Mouse (Mus musculus) C2C12 (cell line): ENCODE results near the gene Sptb. TPM values are rescaled to one million over a fixed set of nuclear protein-coding genes. Genes with fewer than 3 reads are reported as not detected.

Source experiments
- H3K27me3 ChIP-seq: one replicate; pipeline ENCODE4 v1.6.1; 2011; ENCODE audit not compliant: control insufficient read depth, insufficient read depth, insufficient read length
- H3K36me3 ChIP-seq: one replicate; pipeline ENCODE4 v1.6.1; 2011; ENCODE audit not compliant: control insufficient read depth, insufficient read depth
- H3K4me3 ChIP-seq: one replicate; pipeline ENCODE4 v1.5.1; 2011; ENCODE audit warnings: mild to moderate bottlenecking, control low read depth; ENCODE audit not compliant: poor library complexity, insufficient read depth, severe bottlenecking
- H3K79me2 ChIP-seq: one replicate; pipeline ENCODE4 v1.6.1; 2011; ENCODE audit not compliant: control insufficient read depth, insufficient read depth
- H3K79me3 ChIP-seq: one replicate; pipeline ENCODE4 v1.6.1; 2011; ENCODE audit warnings: low read depth, control low read depth
- H3ac ChIP-seq: one replicate; pipeline ENCODE3; 2011; ENCODE audit warnings: low read depth; ENCODE audit not compliant: control insufficient read depth, insufficient read length
- CEBPB ChIP-seq: IDR thresholded peaks from one replicate; pipeline ENCODE4 v1.6.1; 2011; ENCODE audit warnings: low read depth, mild to moderate bottlenecking, control low read depth, moderate library complexity
- CTCF ChIP-seq: IDR thresholded peaks from one replicate; pipeline ENCODE4 v1.5.1; 2011; ENCODE audit not compliant: control insufficient read depth, insufficient read depth, insufficient read length
- FOSL1 ChIP-seq: IDR thresholded peaks from one replicate; pipeline ENCODE4 v1.8.0; 2011; ENCODE audit warnings: mild to moderate bottlenecking, low read length; ENCODE audit not compliant: poor library complexity, insufficient read depth, severe bottlenecking
- MAX ChIP-seq: IDR thresholded peaks from one replicate; pipeline ENCODE4 v1.6.1; 2011; ENCODE audit warnings: mild to moderate bottlenecking, control low read depth
- MYOD1 ChIP-seq: IDR thresholded peaks from one replicate; pipeline ENCODE4 v1.6.1; 2011; ENCODE audit warnings: low read depth; ENCODE audit not compliant: control insufficient read depth, insufficient read length
- MYOG ChIP-seq: IDR thresholded peaks from one replicate; pipeline ENCODE4 v1.6.1; 2011; ENCODE audit not compliant: control insufficient read depth, insufficient read length; ENCODE audit errors: extremely low read depth
- USF1 ChIP-seq: IDR thresholded peaks from one replicate; pipeline ENCODE4 v1.6.1; 2011; ENCODE audit warnings: low read depth, mild to moderate bottlenecking, control low read depth, moderate library complexity
- polyA plus RNA-seq: library from polyadenylated mRNA; unstranded; fragments of >200 nt; fragmentation: generic; extraction: Trizol; gene quantifications from one replicate; pipeline ENCODE4 v1.2.1, GENCODE M21; 2012; ENCODE audit warnings: missing spikeins

Gene Sptb
- polyA plus RNA-seq, 1 experiment: 0.15 TPM

DNA sequence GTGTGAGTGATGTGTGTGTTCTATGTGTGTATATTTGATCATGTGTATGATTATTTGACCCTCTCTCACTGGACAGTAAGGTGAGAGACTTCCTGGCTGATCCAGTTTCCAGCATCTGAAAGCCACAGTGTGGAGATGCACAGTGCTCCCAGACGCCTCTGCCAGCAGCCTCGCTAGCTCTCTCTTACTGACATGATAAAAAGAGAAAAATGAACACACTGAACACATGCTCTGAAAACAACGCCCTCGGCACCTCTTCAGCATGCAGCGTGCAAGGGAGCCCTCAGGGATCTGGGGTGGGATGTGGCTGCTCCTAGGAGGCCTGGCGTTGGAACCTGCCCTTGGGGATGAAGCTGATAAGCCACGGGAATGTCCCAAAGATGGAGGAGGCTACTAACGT lies 66.7 kb downstream of the Sptb start:
- no peak for TF ChIP-seq CEBPB
- no peak for TF ChIP-seq CTCF
- TF ChIP-seq MYOG: no peak
- TF ChIP-seq MAX: no peak
- TF ChIP-seq MYOD1: no peak
- TF ChIP-seq FOSL1: no peak
- TF ChIP-seq USF1: no peak
- H3ac ChIP-seq: no peak overlapping the region
- no peaks in the 10 kb centered on the region for H3K79me3 ChIP-seq
- no peaks in the 10 kb centered on the region for H3K36me3 ChIP-seq
- no peaks in the 10 kb centered on the region for H3K79me2 ChIP-seq
- H3K4me3 ChIP-seq: no peak overlapping the region
- peaks cover 15% of the 10 kb centered on the region for H3K27me3 ChIP-seq

GRCm38 (mm10) chr12:76642616-76643015 lies 67.7 kb downstream of the Sptb start:
- Histone ChIP-seq H3K79me3 (no peaks in the 10 kb centered on the region), H3K36me3 (no peaks in the 10 kb centered on the region), H3K27me3 (peaks cover 16% of the 10 kb centered on the region), H3K79me2 (no peaks in the 10 kb centered on the region), H3K4me3 (no peak overlapping the region), H3ac (no peak overlapping the region)
- TF ChIP-seq CEBPB (no peak), MAX (no peak), CTCF (no peak), USF1 (no peak), MYOG (no peak), MYOD1 (no peak), FOSL1 (no peak)

GRCm38 (mm10) chr12:76640620-76641019 lies 69.7 kb downstream of the Sptb start:
- Histone ChIP-seq H3K27me3 (peaks cover 18% of the 10 kb centered on the region), H3K4me3 (no peak overlapping the region), H3K79me2 (no peaks in the 10 kb centered on the region), H3ac (no peak overlapping the region), H3K79me3 (no peaks in the 10 kb centered on the region), H3K36me3 (no peaks in the 10 kb centered on the region)
- TF ChIP-seq USF1: no peak
- TF ChIP-seq MYOD1: no peak
- no peak for TF ChIP-seq MYOG
- TF ChIP-seq FOSL1: no peak
- no peak for TF ChIP-seq CTCF
- no peak for TF ChIP-seq MAX
- TF ChIP-seq CEBPB: no peak

- no peak overlapping the region for H3K4me3 ChIP-seq
- peaks cover 58% of the 10 kb centered on the region for H3K27me3 ChIP-seq
- H3K79me2 ChIP-seq: no peaks in the 10 kb centered on the region
- no peaks in the 10 kb centered on the region for H3K36me3 ChIP-seq
- no peaks in the 10 kb centered on the region for H3K79me3 ChIP-seq
- TF ChIP-seq USF1: no peak
- TF ChIP-seq MYOD1: no peak
- no peak for TF ChIP-seq MAX
- TF ChIP-seq MYOG: no peak
- no peak for TF ChIP-seq FOSL1
- no peak for TF ChIP-seq CTCF
- TF ChIP-seq CEBPB: no peak
- no peak overlapping the region for H3ac ChIP-seq
Observed at GRCm38 (mm10) chr12:76634899-76635693, 75.3 kb downstream of the Sptb start.

GRCm38 (mm10) chr12:76623374-76623773 lies 87.0 kb downstream of the Sptb start:
- H3K27me3 ChIP-seq: peaks cover 54% of the 10 kb centered on the region
- H3K4me3 ChIP-seq: no peak overlapping the region
- H3K36me3 ChIP-seq: no peaks in the 10 kb centered on the region
- no peaks in the 10 kb centered on the region for H3K79me2 ChIP-seq
- no peak overlapping the region for H3ac ChIP-seq
- TF ChIP-seq MYOG: no peak
- TF ChIP-seq CEBPB: no peak
- no peak for TF ChIP-seq MYOD1
- TF ChIP-seq FOSL1: no peak
- TF ChIP-seq CTCF: no peak
- no peak for TF ChIP-seq USF1
- no peak for TF ChIP-seq MAX
- H3K79me3 ChIP-seq: no peaks in the 10 kb centered on the region
